Mouse (Mus musculus): ENCODE results near the gene Cggbp1. TPM values are rescaled to one million over a fixed set of nuclear protein-coding genes. Genes with fewer than 3 reads are reported as not detected.
"Not testable (repeated sequence)": the region's sequence is repeated elsewhere in the genome, so short reads cannot be mapped to it uniquely, and the experiment has no call there.

Gene Cggbp1
- 10 to 100 TPM; 29.4 to 42.2 (median 38.7) TPM for total RNA-seq (2022)

- peak; percentile 100 for DNase-seq (ENCODE audit: low spot score)
Observed at GRCm38 (mm10) chr16:64851563-64852362, at the start of gene Cggbp1, which contains the start of gene Zfp654. Gene Cggbp1, plus strand, starts transcription at chr16:64851996. Gene Zfp654, minus strand, starts transcription at chr16:64851652.

- no peak for DNase-seq (ENCODE audit: low spot score)
Observed at GRCm38 (mm10) chr16:64803041-64803440, 48.8 kb upstream of the Cggbp1 start.

GRCm38 (mm10) chr16:64817094-64817765 is 34.6 kb upstream of the Cggbp1 start:
- DNase-seq (ENCODE audit: low spot score), result no peak

GRCm38 (mm10) chr16:64823890-64824289 is 27.9 kb upstream of the Cggbp1 start:
- DNase-seq (ENCODE audit: low spot score), result no peak

GRCm38 (mm10) chr16:64824474-64824873 is 27.3 kb upstream of the Cggbp1 start:
- DNase-seq (ENCODE audit: low spot score), result no peak

GRCm38 (mm10) chr16:64830291-64830690 is 21.5 kb upstream of the Cggbp1 start:
- no peak for DNase-seq (ENCODE audit: low spot score)

GRCm38 (mm10) chr16:64835996-64836545 is 15.7 kb upstream of the Cggbp1 start:
- no peak for DNase-seq (ENCODE audit: low spot score)

GRCm38 (mm10) chr16:64836709-64837108 is 15.1 kb upstream of the Cggbp1 start:
- DNase-seq (ENCODE audit: low spot score), result no peak

GRCm38 (mm10) chr16:64841481-64842373 is 10.1 kb upstream of the Cggbp1 start:
- DNase-seq (ENCODE audit: low spot score), result no peak

- DNase-seq (ENCODE audit: low spot score), result no peak
Observed at GRCm38 (mm10) chr16:64842374-64842729, 9.4 kb upstream of the Cggbp1 start.

GRCm38 (mm10) chr16:64845947-64846346 is 5.8 kb upstream of the Cggbp1 start:
- DNase-seq (ENCODE audit: low spot score), result no peak

- no peak for DNase-seq (ENCODE audit: low spot score)
Observed at GRCm38 (mm10) chr16:64850287-64851084, 1.3 kb upstream of the Cggbp1 start.

GRCm38 (mm10) chr16:64851085-64851562 is 672 bp upstream of the Cggbp1 start:
- DNase-seq (ENCODE audit: low spot score), result peak; percentile 38

- DNase-seq (ENCODE audit: low spot score), result no peak
Observed at GRCm38 (mm10) chr16:64852441-64852871, 660 bp downstream of the Cggbp1 start.

- no peak for DNase-seq (ENCODE audit: low spot score)
Observed at GRCm38 (mm10) chr16:64852891-64853290, 1.1 kb downstream of the Cggbp1 start.

GRCm38 (mm10) chr16:64856946-64857345 is 5.2 kb downstream of the Cggbp1 start:
- DNase-seq (ENCODE audit: low spot score), result no peak

GRCm38 (mm10) chr16:64865841-64866240 is 14.0 kb downstream of the Cggbp1 start:
- not testable (repeated sequence) for DNase-seq (ENCODE audit: low spot score)

GRCm38 (mm10) chr16:64868613-64869012 is 16.8 kb downstream of the Cggbp1 start:
- DNase-seq (ENCODE audit: low spot score), result no peak

GRCm38 (mm10) chr16:64869621-64870020 is 17.8 kb downstream of the Cggbp1 start:
- no peak for DNase-seq (ENCODE audit: low spot score)

- DNase-seq (ENCODE audit: low spot score), result peak; percentile 35
Observed at GRCm38 (mm10) chr16:64872296-64872695, 20.5 kb downstream of the Cggbp1 start.

- DNase-seq (ENCODE audit: low spot score), result no peak
Observed at GRCm38 (mm10) chr16:64872841-64873240, 21.0 kb downstream of the Cggbp1 start.
